Mouse (Mus musculus) intestine, embryonic 14.5 days (tissue): ENCODE data around the gene Psmd9. TPM values are rescaled to one million over a fixed set of nuclear protein-coding genes. Genes with fewer than 3 reads are reported as not detected.
A peak's percentile ranks its signal among the peaks of the same experiment; 100 is the strongest.

Experiments used
- ATAC-seq: fragments of 200-750 bp; cut with Nextera tagmentation; replicated peaks from 2 replicates; pipeline ENCODE4 v1.8.0; 2017; ENCODE audit warnings: low read depth, moderate number of reproducible peaks, moderate TSS enrichment, moderate library complexity; ENCODE audit not compliant: low FRiP score, low TSS enrichment
- DNase-seq: peaks from one replicate; pipeline ENCODE4 v3.0.0-alpha.2; 2018; ENCODE audit warnings: low spot score
- H3K27ac ChIP-seq: fragments of 300-500 bp; sonication (generic); 2 replicates; pipeline ENCODE4 v1.5.1; 2014; ENCODE audit warnings: low read depth, mild to moderate bottlenecking, control low read depth
- H3K27me3 ChIP-seq: fragments of 300-500 bp; sonication (generic); replicated peaks from 2 replicates; pipeline ENCODE4 v1.6.1; 2014; ENCODE audit warnings: low read length, control low read depth; ENCODE audit not compliant: control insufficient read depth, insufficient read depth
- H3K36me3 ChIP-seq: fragments of 300-500 bp; sonication (generic); 2 replicates; pipeline ENCODE4 v1.6.1; 2014; ENCODE audit warnings: low read length, control low read depth; ENCODE audit not compliant: control insufficient read depth, insufficient read depth
- H3K4me1 ChIP-seq: fragments of 300-500 bp; sonication (generic); replicated peaks from 2 replicates; pipeline ENCODE4 v1.6.1; 2014; ENCODE audit warnings: low read length, control low read depth, mixed read lengths; ENCODE audit not compliant: control insufficient read depth, insufficient read depth
- H3K4me2 ChIP-seq: fragments of 300-500 bp; sonication (generic); 2 replicates; pipeline ENCODE4 v1.6.1; 2014; ENCODE audit warnings: low read length
- H3K4me3 ChIP-seq: fragments of 300-500 bp; sonication (generic); 2 replicates; pipeline ENCODE4 v1.5.1; 2014; ENCODE audit warnings: low read depth, low read length, control low read depth, mixed read lengths
- H3K9ac ChIP-seq: fragments of 300-500 bp; sonication (generic); 2 replicates; pipeline ENCODE4 v1.6.1; 2014; ENCODE audit warnings: mild to moderate bottlenecking, low read length
- H3K9me3 ChIP-seq: fragments of 300-500 bp; sonication (generic); 2 replicates; pipeline ENCODE4 v1.6.1; 2016; ENCODE audit warnings: low read length, control low read depth; ENCODE audit not compliant: control insufficient read depth
- WGBS: fragments of 180-500 bp; shearing (Covaris S2); extraction: QIAGEN DNeasy Blood & Tissue Kit; methylation state at CpG from one replicate; pipeline ENCODE4 v1.1.7; 2014; 5-methylcytosine and 5-hydroxymethylcytosine counted together
- polyA plus RNA-seq: library from polyadenylated mRNA; unstranded; fragments of >200 nt; fragmentation: Nextera tagmentation; extraction: Ambion mirVana; gene quantifications from 2 replicates; pipeline ENCODE4 v1.2.1, GENCODE M21; 2014

Psmd9 gene
- polyA plus RNA-seq, 1 experiment from 2014 or later, result 58.6 TPM

DNA sequence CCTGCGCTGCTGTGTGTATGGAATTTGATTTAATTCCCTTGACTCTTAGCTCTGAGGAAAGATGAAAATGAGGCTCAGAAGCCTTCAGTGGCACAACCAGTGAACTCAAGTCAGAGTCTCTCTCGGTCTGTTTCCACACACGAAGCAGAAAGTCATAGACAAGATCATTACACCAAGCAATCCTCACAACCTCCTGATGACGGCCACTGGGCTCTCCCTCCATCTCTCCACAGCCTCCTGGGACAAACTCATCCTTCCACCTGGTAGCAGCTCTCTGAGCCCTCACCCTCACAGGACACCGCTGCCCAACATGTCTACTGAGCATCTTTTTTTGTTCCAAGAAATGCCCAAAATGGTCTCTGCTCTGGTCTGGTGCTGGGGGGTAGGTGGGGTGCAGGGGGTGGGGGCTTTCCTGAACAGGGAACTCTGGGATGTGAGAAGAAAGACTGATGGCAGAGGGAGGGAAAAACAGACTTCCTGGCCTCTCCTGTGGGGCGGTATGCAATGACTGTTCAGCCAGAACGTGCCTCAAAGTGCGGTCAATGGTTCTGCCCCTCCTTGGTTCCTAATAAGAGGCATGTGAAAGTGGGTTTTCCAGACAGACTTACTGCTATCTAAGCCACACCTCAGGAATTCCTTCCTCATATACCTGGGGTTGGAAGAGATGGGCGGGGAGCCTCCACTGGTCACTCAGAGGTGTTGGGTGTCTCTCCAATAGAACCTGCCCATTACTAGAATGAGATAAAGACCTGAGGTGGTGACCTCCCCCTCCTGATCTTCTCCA, 39.0 kb upstream of the Psmd9 start:
- Histone ChIP-seq H3K4me3 (no peak overlapping the region), H3K36me3 (peaks cover 4% of the 10 kb centered on the region), H3K9ac (no peak overlapping the region), H3K27ac (no peak overlapping the region), H3K27me3 (no peaks in the 10 kb centered on the region), H3K4me2 (no peak overlapping the region), H3K9me3 (no peaks in the 10 kb centered on the region), H3K4me1 (peaks cover 35% of the 10 kb centered on the region)
- ATAC-seq (no peak), DNase-seq (no peak)
- WGBS, result 82% methylated on average over 9 of the region's 9 CpGs

- Histone ChIP-seq H3K4me2 (no peak overlapping the region), H3K4me3 (no peak overlapping the region), H3K36me3 (peaks cover 4% of the 10 kb centered on the region), H3K27me3 (no peaks in the 10 kb centered on the region), H3K9me3 (no peaks in the 10 kb centered on the region), H3K4me1 (peaks cover 40% of the 10 kb centered on the region), H3K9ac (no peak overlapping the region), H3K27ac (no peak overlapping the region)
- 82% methylated on average over 5 of the region's 5 CpGs for WGBS
- no peak for ATAC-seq
- DNase-seq, result no peak
Observed at GRCm38 (mm10) chr5:123130814-123131148, 38.4 kb upstream of the Psmd9 start.

- H3K4me3 ChIP-seq, result peak within 1 kb of the TSS; percentile 33
- peaks cover 4% of the 10 kb centered on the region for H3K36me3 ChIP-seq
- no peaks in the 10 kb centered on the region for H3K27me3 ChIP-seq
- peak within 1 kb of the TSS; percentile 69 for H3K4me2 ChIP-seq
- DNase-seq, result peak; percentile 87
- peaks cover 57% of the 10 kb centered on the region for H3K4me1 ChIP-seq
- WGBS, result 3% methylated on average over 44 of the region's 44 CpGs
- H3K9ac ChIP-seq, result peak within 1 kb of the TSS; percentile 44
- H3K9me3 ChIP-seq, result no peaks in the 10 kb centered on the region
- ATAC-seq, result peak; percentile 12
- H3K27ac ChIP-seq, result peak within 1 kb of the TSS; percentile 100; the same call in 1 of the 2 replicates
Observed at GRCm38 (mm10) chr5:123132308-123133071, 36.7 kb upstream of the Psmd9 start, which contains the start of gene Rhof. TSS of gene Rhof (minus strand) at chr5:123132692.

GRCm38 (mm10) chr5:123133083-123133783, 36.0 kb upstream of the Psmd9 start:
- WGBS, result 20% methylated on average over 18 of the region's 18 CpGs
- ATAC-seq (no peak), DNase-seq (peak; percentile 99)
- Histone ChIP-seq H3K27me3 (no peaks in the 10 kb centered on the region), H3K4me3 (0 out of 2 replicates have a peak overlapping the region, but pooled peaks have one; percentile 33), H3K36me3 (peaks cover 4% of the 10 kb centered on the region), H3K4me2 (peak overlapping the region; percentile 69), H3K27ac (peak overlapping the region; percentile 100; the same call in 1 of the 2 replicates), H3K4me1 (peaks cover 60% of the 10 kb centered on the region), H3K9ac (no peak overlapping the region), H3K9me3 (no peaks in the 10 kb centered on the region)

DNA sequence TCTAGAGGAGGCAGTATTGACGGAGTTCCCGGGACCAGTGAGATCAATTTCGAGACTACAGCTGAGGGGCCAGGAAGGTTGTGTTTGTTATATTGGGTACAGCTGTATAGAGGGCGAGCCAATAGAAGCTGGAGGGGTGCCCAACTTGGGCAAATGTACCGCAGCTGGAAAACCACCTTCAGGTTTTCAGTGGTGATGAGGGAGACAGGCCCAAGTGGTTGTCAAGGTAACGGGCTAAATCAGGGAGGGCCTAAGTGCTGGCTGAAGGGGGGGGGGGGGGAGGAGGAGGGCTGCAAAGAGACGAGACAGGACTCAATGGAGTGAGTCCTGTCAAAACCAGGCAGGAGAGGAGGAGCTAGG, 35.4 kb upstream of the Psmd9 start:
- 25% methylated on average over 6 of the region's 7 CpGs for WGBS
- H3K4me3 ChIP-seq, result no peak overlapping the region
- peak overlapping the region; percentile 24; the same call in 1 of the 2 replicates for H3K4me2 ChIP-seq
- no peaks in the 10 kb centered on the region for H3K27me3 ChIP-seq
- H3K9me3 ChIP-seq, result no peaks in the 10 kb centered on the region
- H3K36me3 ChIP-seq, result peaks cover 4% of the 10 kb centered on the region
- DNase-seq, result no peak
- no peak overlapping the region for H3K9ac ChIP-seq
- no peak for ATAC-seq
- H3K27ac ChIP-seq, result peak overlapping the region; percentile 100; the same call in 1 of the 2 replicates
- H3K4me1 ChIP-seq, result peaks cover 60% of the 10 kb centered on the region

DNA sequence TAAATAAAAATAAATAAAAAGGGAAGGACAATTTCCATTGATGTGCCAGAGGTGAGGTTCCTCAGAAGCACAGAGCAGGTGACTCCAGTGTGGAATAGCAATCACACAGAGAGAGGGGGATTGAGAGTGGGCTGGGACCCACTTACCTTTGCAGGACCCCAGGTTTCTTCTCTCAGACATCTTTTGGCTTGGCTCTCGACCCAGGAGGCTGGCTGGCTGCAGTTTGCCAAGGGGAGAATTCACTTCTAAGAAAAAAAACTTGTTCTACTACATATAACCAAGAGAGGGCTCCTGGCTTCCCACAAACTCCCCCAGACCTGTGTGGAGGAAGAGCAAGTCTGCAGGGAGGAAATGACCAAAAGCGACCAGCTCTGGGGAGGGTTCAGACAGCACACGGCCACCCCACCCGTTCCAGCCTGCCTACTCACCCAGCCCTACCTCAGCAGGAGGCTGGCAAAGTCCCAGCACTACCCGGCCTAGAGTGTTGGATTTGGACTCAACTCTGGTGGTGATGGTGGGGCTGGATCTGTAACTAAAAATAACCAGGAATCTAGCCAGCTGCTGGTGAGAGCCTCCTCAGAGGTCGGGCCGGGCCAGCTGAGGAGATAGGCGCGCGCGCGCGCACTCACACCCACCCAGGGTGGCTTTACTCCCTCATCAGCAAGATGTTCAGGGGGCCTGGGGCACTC, 34.9 kb upstream of the Psmd9 start:
- H3K27ac ChIP-seq, result peak overlapping the region; percentile 100
- ATAC-seq (no peak), DNase-seq (peak; percentile 61)
- peaks cover 4% of the 10 kb centered on the region for H3K36me3 ChIP-seq
- H3K27me3 ChIP-seq, result no peaks in the 10 kb centered on the region
- H3K9me3 ChIP-seq, result no peaks in the 10 kb centered on the region
- no peak overlapping the region for H3K4me3 ChIP-seq
- WGBS, result 21% methylated on average over 13 of the region's 13 CpGs
- H3K4me1 ChIP-seq, result peaks cover 60% of the 10 kb centered on the region
- H3K9ac ChIP-seq, result no peak overlapping the region
- peak overlapping the region; percentile 100 for H3K4me2 ChIP-seq

GRCm38 (mm10) chr5:123134875-123135382, 34.3 kb upstream of the Psmd9 start:
- ATAC-seq, result no peak
- DNase-seq, result no peak
- Histone ChIP-seq H3K4me3 (peak overlapping the region; percentile 89), H3K36me3 (peaks cover 4% of the 10 kb centered on the region), H3K9me3 (no peaks in the 10 kb centered on the region), H3K4me1 (peaks cover 60% of the 10 kb centered on the region), H3K9ac (peak overlapping the region; percentile 34), H3K27ac (peak overlapping the region; percentile 100), H3K4me2 (peak overlapping the region; percentile 100), H3K27me3 (no peaks in the 10 kb centered on the region)
- 27% methylated on average over 8 of the region's 8 CpGs for WGBS
